Mouse (Mus musculus) cerebellum, adult 9-10 months (tissue): ENCODE results near the gene Olfr209.
"Not testable (repeated sequence)": the region's sequence is repeated elsewhere in the genome, so short reads cannot be mapped to it uniquely, and the experiment has no call there.

Experiments used
- DNase-seq: peaks from one replicate; pipeline ENCODE4 v3.0.0; 2022

Olfr209 gene

GRCm38 (mm10) chr16:59363893-59364292 lies at the start of gene Olfr209:
Olfr209 (minus strand) TSS chr16:59363993.
- DNase-seq: no peak

DNA sequence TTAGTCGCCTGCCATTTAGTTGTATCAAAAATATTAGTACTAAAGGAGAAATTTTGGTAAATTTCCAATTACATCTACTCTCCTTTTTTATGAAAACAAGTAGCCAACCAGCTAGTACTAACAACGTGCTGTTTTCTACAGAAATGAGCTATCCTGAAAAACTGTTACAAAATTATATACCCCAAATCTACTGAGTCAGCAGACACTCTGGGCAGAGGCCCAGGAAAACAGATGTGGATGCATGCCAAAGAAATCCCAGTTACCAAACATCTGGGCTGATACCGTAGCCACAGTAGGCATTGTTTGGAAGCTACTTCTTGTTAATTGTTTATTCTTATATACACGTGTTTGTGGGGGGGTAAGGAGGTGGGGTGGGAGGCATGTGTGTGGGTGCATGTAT lies 49.7 kb upstream of the Olfr209 start:
- DNase-seq: no peak

DNA sequence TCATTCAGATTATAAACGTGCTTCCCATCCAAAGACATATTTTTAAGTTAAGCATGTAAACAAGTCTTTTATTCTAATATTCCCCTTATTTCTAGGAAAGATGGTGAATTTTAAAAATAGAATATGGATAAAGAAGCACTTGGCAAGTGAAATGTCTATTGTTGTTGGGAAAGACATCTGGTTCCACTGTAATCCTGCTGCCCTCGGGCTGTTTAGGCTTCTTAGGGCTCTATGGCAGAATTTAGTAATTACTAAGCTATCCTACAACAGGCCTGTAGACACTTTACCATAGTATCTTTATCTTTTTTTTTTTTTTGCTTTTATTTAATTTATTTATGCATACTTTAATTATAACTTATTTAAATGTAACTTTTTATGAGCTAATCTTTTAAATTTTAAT lies 46.0 kb upstream of the Olfr209 start:
- no peak for DNase-seq

GRCm38 (mm10) chr16:59409341-59409748 lies 45.6 kb upstream of the Olfr209 start:
- no peak for DNase-seq

DNA sequence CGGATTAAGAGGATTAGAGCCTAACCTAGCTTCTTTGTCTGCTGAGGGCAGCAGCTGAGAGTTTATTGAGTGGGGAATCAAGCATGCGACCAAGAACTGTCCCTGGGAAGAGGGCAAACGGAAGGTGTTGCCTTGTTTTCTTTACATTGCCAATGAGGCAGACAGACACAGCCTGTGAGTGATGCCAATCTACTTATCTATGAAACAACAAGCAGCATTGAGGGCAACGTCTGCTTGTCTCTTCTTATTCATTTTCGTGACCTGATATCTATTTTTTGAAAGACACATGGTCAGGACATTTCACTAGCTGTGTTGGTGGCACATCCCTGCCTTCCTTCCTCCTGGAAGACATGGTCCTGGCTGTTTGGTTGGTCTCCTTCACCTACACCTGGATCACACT lies 43.2 kb upstream of the Olfr209 start, which contains the start of gene Gabrr3:
Gene Gabrr3, plus strand, starts transcription at position 301 of the 400 bp plus-strand sequence.
- no peak for DNase-seq

DNA sequence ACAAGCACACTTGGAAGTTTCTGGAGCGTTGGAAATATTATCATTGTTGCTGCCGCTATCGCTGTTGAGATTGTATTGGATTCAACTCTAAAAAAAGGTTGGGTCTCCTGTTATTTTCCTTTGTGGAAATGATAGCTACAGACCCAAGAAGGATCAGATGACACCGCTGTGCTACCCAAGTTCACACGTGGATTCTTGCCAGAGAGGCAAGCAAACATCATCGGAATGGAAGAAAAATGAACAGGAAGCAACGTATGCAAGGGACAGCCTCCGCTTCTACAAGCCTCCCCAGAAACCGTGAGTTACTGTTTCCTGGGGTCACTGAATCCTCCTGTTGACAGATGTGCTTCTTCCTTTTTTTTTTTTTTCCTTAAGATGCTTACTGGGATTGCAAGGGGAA lies 41.0 kb upstream of the Olfr209 start:
- DNase-seq: no peak

DNA sequence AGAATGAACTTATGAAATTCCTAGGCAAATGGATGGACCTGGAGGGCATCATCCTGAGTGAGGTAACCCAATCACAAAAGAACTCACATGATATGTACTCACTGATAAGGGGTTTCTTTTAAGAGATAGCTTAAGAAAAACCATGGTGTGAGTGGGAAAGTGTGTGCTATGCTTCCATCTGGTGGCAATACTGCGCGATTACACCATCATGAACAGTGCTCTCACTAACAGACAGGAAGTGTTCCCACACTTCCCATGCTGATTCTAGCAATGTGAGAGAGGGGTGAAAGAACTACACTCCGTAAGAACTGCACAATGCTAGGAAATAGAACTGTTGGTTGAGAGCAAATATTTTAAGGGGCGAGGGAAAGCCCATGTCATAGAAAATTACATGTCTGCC lies 39.9 kb upstream of the Olfr209 start:
- no peak for DNase-seq

GRCm38 (mm10) chr16:59401985-59402384 lies 38.2 kb upstream of the Olfr209 start:
- DNase-seq: no peak

DNA sequence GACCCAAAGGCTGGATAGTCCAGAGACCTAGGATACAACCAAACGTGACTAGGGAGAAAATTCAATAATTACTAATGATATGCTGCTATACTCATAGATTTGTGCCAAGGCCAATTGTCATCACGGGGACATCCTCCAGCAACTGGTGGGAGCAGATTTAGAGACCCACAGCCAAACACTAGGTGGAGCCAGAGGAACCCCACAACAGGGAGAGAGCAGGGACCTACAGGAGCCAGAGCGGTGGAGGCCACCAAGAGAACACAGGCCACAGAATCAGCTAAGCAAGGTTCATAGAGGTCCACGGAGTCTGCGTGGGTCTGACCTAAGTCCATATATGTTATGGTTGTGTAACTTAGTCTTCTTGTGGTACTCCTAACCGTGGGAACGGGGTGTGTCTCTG lies 37.3 kb upstream of the Olfr209 start:
- DNase-seq: no peak

GRCm38 (mm10) chr16:59393300-59393699 lies 29.5 kb upstream of the Olfr209 start:
- DNase-seq: peak; percentile 55

- no peak for DNase-seq
Measured at GRCm38 (mm10) chr16:59349146-59349545, 14.6 kb downstream of the Olfr209 start, which contains the start of gene Olfr206. Olfr206 (minus strand) TSS chr16:59349246.

GRCm38 (mm10) chr16:59331038-59331437 lies 32.8 kb downstream of the Olfr209 start, which contains the start of gene Olfr205:
Olfr205 (minus strand) TSS chr16:59331138.
- no peak for DNase-seq

GRCm38 (mm10) chr16:59323262-59323661 lies 40.5 kb downstream of the Olfr209 start:
- not testable (repeated sequence) for DNase-seq

DNA sequence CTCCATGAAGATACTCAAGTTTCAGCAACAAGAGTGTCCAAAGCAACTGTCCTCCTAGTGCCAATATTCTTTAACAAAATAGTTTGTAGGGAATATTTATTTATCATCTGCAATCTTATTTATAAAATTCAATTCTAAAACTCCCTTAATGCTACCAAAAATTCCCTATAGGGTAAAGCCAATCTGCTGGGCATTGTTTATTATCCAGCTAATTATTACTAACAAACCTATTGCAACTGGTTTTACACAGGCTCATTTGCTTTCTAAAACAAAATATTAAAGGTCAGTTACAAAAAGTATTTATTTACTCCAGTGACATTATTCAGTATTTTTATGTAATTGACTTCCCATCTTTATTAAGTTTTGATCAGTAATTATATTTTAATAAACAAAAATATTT lies 45.6 kb downstream of the Olfr209 start, which contains the start of gene Olfr204:
Gene Olfr204, minus strand, starts transcription at position 101 of the 400 bp plus-strand sequence.
- DNase-seq: no peak
